Mouse (Mus musculus) brain, embryonic 14.5 days (tissue): ENCODE data around the gene Tmem208.

Source experiments
- CTCF ChIP-seq: fragments of 200-500 bp; IDR thresholded peaks from 2 replicates; pipeline ENCODE4 v1.5.1; 2012; ENCODE audit warnings: inconsistent platforms, mild to moderate bottlenecking, moderate library complexity, borderline replicate concordance; ENCODE audit not compliant: insufficient read depth, insufficient read length; ENCODE audit errors: extremely low read depth
- POLR2A ChIP-seq: fragments of 200-500 bp; IDR thresholded peaks from 2 replicates; pipeline ENCODE4 v1.6.1; 2012; ENCODE audit warnings: mild to moderate bottlenecking, inconsistent platforms, borderline replicate concordance; ENCODE audit not compliant: poor library complexity, insufficient read depth, insufficient read length, severe bottlenecking; ENCODE audit errors: extremely low read depth

- TF ChIP-seq CTCF, result no peak
- TF ChIP-seq POLR2A, result no peak
Measured at GRCm38 (mm10) chr8:105384070-105384469, 57.9 kb downstream of the Tmem208 start.
